Mouse (Mus musculus) heart, postnatal 0 days (tissue): ENCODE results near the gene Mafb.

Experiments
- CTCF ChIP-seq: IDR thresholded peaks from 2 replicates; pipeline ENCODE4 v1.5.1; 2016; ENCODE audit warnings: antibody characterized with exemption, control low read depth, low read depth
- EP300 ChIP-seq: IDR thresholded peaks from 2 replicates; pipeline ENCODE4 v1.6.1; 2016; ENCODE audit warnings: antibody characterized with exemption, low read depth

DNA sequence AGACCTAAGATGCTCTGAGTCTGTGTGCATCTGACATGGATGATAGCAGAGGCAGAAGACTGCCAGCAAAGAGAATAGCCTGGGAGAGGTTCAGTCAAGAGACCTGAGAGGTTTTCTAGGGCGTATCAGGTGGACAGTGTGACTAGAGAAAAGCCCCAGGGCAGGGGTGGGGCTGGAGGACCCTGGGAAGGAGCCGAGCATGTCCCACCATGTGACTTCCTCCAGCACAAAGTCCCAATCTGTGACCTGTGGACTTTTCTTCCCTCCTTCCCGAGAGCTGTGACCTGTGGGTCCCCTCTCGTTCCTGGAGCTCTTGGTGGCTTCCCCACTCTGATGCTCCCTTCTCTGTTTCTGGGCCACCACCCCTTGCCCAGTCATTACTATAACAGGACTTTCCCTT lies 26.7 kb downstream of the Mafb start:
- TF ChIP-seq CTCF (no peak), EP300 (no peak)
